Mouse (Mus musculus): ENCODE data around the gene Pgf. TPM values are rescaled to one million over a fixed set of nuclear protein-coding genes. Genes with fewer than 3 reads are reported as not detected.

Gene Pgf
- total RNA-seq, 2 experiments from 2014 or later, result 1.5 to 1.8 TPM

DNA sequence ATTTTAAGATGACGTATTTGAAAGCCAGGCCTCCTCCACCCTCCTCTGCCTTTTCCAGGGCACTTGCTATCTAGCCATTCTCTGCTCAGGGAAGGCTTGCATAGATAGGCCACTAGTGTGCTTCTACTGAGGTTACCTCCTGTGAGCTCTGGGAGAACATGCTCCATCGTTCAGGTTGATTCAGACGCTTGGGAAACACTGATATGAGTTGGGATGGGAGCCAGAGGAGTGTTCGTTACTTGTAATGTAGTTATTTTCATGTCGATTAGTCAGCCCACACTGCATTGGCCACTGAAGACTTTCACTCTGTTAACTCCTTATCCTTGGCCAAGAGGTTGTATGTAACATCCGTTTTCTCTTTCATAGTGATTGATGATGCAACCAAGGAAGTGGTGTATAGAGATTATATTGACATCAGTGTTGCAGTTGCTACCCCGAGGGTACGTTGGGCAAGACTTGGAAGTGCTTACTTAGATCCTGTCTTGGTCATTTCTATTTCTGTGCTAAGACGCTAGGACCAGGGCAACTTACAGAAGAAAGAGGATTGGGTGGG, 48.1 kb downstream of the Pgf start:
- no peak for DNase-seq
- no peak for TF ChIP-seq CTCF (IDR thresholded peaks at IDR 0.05)
- peak overlapping the region; percentile 62; the same call in 1 of the 2 replicates for H3K27ac ChIP-seq
- no peak overlapping the region for H3K4me3 ChIP-seq
- intact Hi-C loops (cut with DNase I), result no loop called here

DNA sequence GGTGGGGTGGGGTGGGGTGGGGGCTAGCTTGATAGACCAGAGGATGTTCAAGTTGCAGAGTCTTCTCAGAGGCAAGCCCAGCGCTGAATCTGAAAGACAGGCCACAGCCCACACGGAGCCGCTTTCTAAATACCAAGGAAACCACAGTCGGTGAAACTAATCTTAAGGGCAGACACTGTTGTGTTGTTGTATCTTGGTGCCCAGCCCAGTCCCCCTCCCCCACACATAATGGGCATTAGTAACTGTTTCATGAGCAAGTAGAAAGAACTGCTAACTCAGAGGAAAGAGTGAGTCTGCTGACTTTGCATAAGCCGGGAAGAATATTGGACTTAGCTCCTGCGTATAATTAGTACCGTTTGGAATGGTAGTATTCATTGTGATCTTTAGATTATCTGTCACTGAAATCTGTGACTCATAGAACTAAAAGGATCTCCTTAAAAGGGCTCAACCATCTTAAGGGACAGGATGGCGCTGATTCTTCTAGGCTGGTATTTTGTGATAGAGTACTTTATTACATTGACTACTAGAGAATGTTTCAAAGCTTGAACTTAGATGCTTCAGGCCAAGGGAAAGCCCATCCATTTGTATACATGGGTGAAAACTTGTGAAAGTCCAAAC, 50.5 kb downstream of the Pgf start:
- TF ChIP-seq CTCF (IDR thresholded peaks at IDR 0.05), result no peak
- DNase-seq, result no peak
- no peak overlapping the region for H3K4me3 ChIP-seq
- H3K27ac ChIP-seq, result no peak overlapping the region
- intact Hi-C loops (cut with DNase I), result no loop called here

DNA sequence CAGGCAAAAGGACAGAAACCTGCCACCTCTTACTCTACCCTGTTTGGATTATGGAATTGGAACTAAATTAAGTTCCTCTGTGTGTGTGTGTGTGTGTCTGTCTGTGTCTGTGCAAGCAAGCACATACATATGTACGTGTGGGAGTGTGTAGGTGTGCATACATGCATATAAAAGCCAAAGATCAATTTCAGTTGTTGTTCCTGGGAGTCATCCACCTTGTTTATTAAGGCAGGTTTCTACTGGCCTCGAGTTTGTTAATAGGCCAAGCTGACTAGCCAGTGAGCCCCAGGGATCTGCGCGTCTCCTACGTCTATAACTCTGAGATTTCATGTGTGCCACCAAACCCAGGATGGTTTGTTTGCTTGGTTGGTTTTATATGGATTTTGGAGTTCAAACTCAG, 52.8 kb downstream of the Pgf start:
- H3K27ac ChIP-seq, result no peak overlapping the region
- DNase-seq, result no peak
- intact Hi-C loops (cut with DNase I), result no loop called here
- H3K4me3 ChIP-seq, result no peak overlapping the region
- TF ChIP-seq CTCF (IDR thresholded peaks at IDR 0.05), result no peak

DNA sequence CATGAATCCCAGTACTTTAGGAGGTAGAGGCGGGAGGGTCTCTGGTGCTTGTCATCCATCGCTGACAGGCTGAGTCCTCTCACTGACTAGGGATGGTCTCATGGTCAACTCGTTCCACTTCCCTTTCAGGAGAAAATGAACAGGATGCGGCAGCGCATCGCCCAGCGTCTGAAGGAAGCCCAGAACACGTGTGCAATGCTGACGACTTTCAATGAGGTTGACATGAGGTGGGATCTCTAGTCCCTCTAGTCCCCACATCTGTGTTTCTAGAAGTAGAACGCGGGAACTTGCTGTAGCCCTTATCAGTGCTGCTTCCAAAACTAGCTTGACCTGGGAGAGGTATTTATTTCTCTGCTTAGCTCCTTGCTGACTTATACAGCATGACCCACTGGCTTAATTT, 53.9 kb downstream of the Pgf start:
- H3K27ac ChIP-seq, result no peak overlapping the region
- no peak for DNase-seq
- no peak for TF ChIP-seq CTCF (IDR thresholded peaks at IDR 0.05)
- no peak overlapping the region for H3K4me3 ChIP-seq
- intact Hi-C loops (cut with DNase I), result no loop called here

DNA sequence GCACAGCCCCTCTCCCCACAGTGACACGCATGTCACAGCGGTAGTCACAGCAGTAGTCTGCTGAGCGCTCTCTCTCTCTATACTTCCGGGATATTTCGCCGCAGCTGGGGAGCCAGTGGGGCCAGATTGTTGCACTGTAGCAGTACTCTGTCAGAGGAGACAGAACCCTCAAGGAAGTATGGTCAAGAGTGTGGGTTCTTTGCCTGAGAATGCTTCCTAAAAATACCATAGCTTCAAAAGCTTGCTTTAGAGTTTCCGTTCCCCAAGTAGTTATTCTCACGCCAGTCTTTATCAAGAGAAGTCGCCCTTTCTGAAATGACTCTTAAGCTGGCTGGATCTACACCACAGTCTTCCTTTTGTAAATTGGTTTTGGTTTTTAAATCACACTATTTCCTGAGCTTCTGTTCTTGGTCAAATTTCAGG, 54.5 kb downstream of the Pgf start:
- Histone ChIP-seq H3K27ac (no peak overlapping the region), H3K4me3 (no peak overlapping the region)
- no peak for TF ChIP-seq CTCF (IDR thresholded peaks at IDR 0.05)
- intact Hi-C loops (cut with DNase I), result no loop called here
- no peak for DNase-seq

DNA sequence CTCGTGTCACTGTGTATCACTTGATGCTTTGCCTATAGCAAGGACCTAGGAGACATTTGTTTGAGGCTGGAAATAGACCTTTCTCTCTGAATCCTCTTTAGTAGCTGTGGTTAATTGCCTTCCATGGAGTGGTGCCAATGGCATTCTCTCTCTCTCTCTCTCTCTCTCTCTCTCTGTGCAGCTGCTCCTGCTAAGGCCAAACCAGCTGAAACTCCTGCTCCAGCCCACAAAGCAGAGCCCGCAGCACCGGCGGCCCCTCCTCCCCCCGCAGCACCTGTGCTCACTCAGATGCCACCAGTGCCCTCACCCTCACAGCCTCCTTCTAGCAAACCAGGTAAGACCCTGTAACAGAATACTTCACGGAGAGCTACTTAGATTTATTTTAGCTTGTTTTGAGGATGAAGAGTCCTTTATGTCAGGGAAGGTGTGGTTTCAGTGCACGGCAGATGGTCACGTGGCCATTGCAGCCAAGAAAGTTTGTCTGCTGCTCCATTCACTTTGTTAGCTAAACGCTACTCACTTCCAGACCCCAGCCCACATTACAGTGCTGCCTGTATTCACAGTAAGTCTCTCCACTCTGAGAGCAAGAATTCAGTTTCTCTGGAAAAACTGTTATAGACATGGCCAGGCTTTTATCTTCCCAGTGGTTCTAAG, 55.7 kb downstream of the Pgf start:
- intact Hi-C loops (cut with DNase I), result no loop called here
- Histone ChIP-seq H3K27ac (no peak overlapping the region), H3K4me3 (no peak overlapping the region)
- DNase-seq, result no peak
- no peak for TF ChIP-seq CTCF (IDR thresholded peaks at IDR 0.05)

Other genes with a start within 250 kb of the Pgf start
- 10 to 100 TPM; 28.4 to 34.0 TPM for gene Fcf1, start 206.9 kb downstream of the Pgf start, total RNA-seq (2021)
- gene Arel1, start 206.9 kb downstream of the Pgf start, total RNA-seq (2021), result 10 to 100 TPM; 23.0 to 24.9 TPM
- gene Ylpm1, start 181.5 kb downstream of the Pgf start, total RNA-seq (2021), result 10 to 100 TPM; 17.7 to 21.0 TPM
- 1 to 10 TPM; 1.7 to 3.0 TPM for gene Prox2, start 67.0 kb downstream of the Pgf start, total RNA-seq (2021)
- 100 to 1,000 TPM; 247 to 365 TPM for gene Dlst, start 67.0 kb downstream of the Pgf start, total RNA-seq (2021)
- 1 to 10 TPM in 1 of 2 experiments, under 1 TPM in 1; 0.94 to 1.1 TPM for gene Rps6kl1, start 26.5 kb downstream of the Pgf start, total RNA-seq (2021)
- gene Eif2b2, start 41.7 kb upstream of the Pgf start, total RNA-seq (2021), result 10 to 100 TPM; 56.1 to 63.1 TPM
- 10 to 100 TPM in 1 of 2 experiments, 1 to 10 TPM in 1; 8.9 to 10.6 TPM for gene Mlh3, start 92.8 kb upstream of the Pgf start, total RNA-seq (2021)
- gene Acyp1, start 110.6 kb upstream of the Pgf start, total RNA-seq (2021), result 10 to 100 TPM; 37.9 to 52.7 TPM
- gene Zc2hc1c, start 110.8 kb upstream of the Pgf start, total RNA-seq (2021), result 1 to 10 TPM in 1 of 2 experiments, under 1 TPM in 1; 0.95 to 1.7 TPM
- 100 to 1,000 TPM in 1 of 2 experiments, 10 to 100 TPM in 1; 99.2 to 131 TPM for gene Nek9, start 161.6 kb upstream of the Pgf start, total RNA-seq (2021)
- gene Tmed10, start 197.1 kb upstream of the Pgf start, total RNA-seq (2021), result 100 to 1,000 TPM; 112 to 123 TPM

Measured in gastrocnemius, adult 2 months (tissue).